Mouse (Mus musculus) heart, embryonic 12.5 days (tissue): ENCODE data around the gene Vmac. TPM values are rescaled to one million over a fixed set of nuclear protein-coding genes. Genes with fewer than 3 reads are reported as not detected.
A peak's percentile ranks its signal among the peaks of the same experiment; 100 is the strongest.

Experiments
- ATAC-seq: fragments of 200-750 bp; cut with Nextera tagmentation; 2 replicates; pipeline ENCODE4 v1.8.0; 2017; ENCODE audit warnings: moderate TSS enrichment, moderate library complexity; ENCODE audit not compliant: insufficient number of reproducible peaks, low FRiP score
- H3K27ac ChIP-seq: fragments of 300-500 bp; sonication (generic); 2 replicates; pipeline ENCODE4 v1.5.1; 2016; ENCODE audit warnings: mild to moderate bottlenecking, moderate library complexity; ENCODE audit not compliant: poor library complexity, severe bottlenecking
- H3K27me3 ChIP-seq: fragments of 300-500 bp; sonication (generic); replicated peaks from 2 replicates; pipeline ENCODE4 v1.6.1; 2016; ENCODE audit warnings: mild to moderate bottlenecking, moderate library complexity
- H3K36me3 ChIP-seq: fragments of 300-500 bp; sonication (generic); 2 replicates; pipeline ENCODE4 v1.6.1; 2016; ENCODE audit warnings: mild to moderate bottlenecking, moderate library complexity
- H3K4me1 ChIP-seq: fragments of 300-500 bp; sonication (generic); replicated peaks from 2 replicates; pipeline ENCODE4 v1.6.1; 2016; ENCODE audit warnings: mild to moderate bottlenecking
- H3K4me2 ChIP-seq: fragments of 300-500 bp; sonication (generic); 2 replicates; pipeline ENCODE4 v1.6.1; 2016; ENCODE audit warnings: mild to moderate bottlenecking, moderate library complexity
- H3K4me3 ChIP-seq: fragments of 300-500 bp; sonication (generic); 2 replicates; pipeline ENCODE4 v1.5.1; 2016; ENCODE audit warnings: mild to moderate bottlenecking
- H3K9ac ChIP-seq: fragments of 300-500 bp; sonication (generic); 2 replicates; pipeline ENCODE4 v1.6.1; 2016; ENCODE audit warnings: mild to moderate bottlenecking, moderate library complexity
- H3K9me3 ChIP-seq: fragments of 300-500 bp; sonication (generic); replicated peaks from 2 replicates; pipeline ENCODE4 v1.6.1; 2016; ENCODE audit warnings: mild to moderate bottlenecking, moderate library complexity
- WGBS: fragments of 180-500 bp; shearing (Covaris S2); methylation state at CpG from one replicate; pipeline ENCODE4 v1.1.7; 2016; 5-methylcytosine and 5-hydroxymethylcytosine counted together
- polyA plus RNA-seq: library from polyadenylated mRNA; unstranded; fragments of >200 nt; fragmentation: Nextera tagmentation; extraction: Ambion mirVana; gene quantifications from 2 replicates; pipeline ENCODE4 v1.2.1, GENCODE M21; 2016

Gene Vmac
- polyA plus RNA-seq, 1 experiment from 2014 or later = 12.1 TPM

DNA sequence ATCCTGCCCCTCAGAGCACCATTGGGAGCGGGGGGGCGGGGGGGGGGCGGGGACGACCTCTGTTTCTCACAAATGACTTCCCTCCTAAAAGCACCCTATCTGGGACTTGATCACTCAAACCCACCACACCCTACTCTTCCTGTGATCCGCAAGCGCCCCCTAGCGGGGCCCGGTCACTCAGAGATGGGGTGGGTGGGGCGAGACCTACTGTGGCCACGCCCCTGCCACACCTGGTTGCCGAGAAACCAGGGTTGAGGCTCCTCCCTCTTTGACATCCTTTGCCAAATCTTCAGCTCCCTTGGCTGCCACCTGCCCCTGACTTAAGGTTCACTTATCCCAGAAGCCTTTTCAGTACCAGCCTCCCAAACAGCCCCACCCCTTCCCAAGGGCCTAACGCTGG lies 40.3 kb upstream of the Vmac start:
- peaks cover 8% of the 10 kb centered on the region; the same call in 1 of the 2 replicates for H3K9me3 ChIP-seq
- no peaks in the 10 kb centered on the region for H3K36me3 ChIP-seq
- peaks cover 76% of the 10 kb centered on the region for H3K27me3 ChIP-seq
- ATAC-seq = no peak
- H3K9ac ChIP-seq = no peak overlapping the region
- H3K27ac ChIP-seq = no peak overlapping the region
- peaks cover 41% of the 10 kb centered on the region for H3K4me1 ChIP-seq
- H3K4me3 ChIP-seq = no peak overlapping the region
- peak overlapping the region; percentile 89; the same call in 1 of the 2 replicates for H3K4me2 ChIP-seq
- 4% methylated on average over 12 of the region's 12 CpGs for WGBS

DNA sequence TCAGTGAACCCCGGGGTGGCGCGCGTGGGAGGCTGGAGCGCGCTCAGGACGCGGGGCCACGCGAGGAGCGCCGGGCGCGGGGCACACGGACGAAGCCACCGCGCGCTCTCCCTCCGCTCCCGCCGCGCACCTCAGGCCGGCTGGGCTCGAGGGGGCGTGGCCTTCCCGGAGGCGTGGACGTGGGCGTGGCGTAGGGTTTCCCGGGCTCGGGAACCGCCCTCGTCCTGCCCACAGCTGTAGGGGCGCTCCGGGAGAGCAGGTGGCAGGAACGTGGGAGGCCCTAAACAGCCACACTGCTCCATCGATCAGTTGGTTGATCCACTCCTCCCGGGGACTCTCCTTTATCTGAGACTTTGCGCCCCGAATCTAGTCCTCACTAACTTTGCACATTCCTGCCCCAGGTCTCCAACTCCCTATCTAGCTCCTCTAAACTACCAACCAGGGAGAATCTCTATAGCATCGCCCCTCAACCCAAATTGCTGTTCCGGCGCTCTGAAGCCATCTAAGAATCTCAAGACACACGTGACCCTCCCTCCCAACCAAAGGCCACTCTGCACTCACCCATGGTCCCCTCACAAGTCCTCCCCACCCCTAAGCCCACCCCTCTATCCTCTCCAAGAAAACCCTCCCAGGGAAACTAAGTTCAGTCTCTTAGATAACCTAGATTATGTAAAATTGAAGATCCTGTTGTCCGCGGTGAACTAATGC lies 39.7 kb upstream of the Vmac start, which contains the start of gene Nrtn:
Nrtn (minus strand) TSS at position 115 of the 708 bp plus-strand sequence.
- peak; percentile 76 for ATAC-seq
- H3K27me3 ChIP-seq = peaks cover 82% of the 10 kb centered on the region
- H3K27ac ChIP-seq = no peak within 1 kb of the TSS
- H3K36me3 ChIP-seq = no peaks in the 10 kb centered on the region
- peak within 1 kb of the TSS; percentile 77 for H3K9ac ChIP-seq
- peak within 1 kb of the TSS; percentile 89 for H3K4me2 ChIP-seq
- peaks cover 36% of the 10 kb centered on the region for H3K4me1 ChIP-seq
- peaks cover 8% of the 10 kb centered on the region; the same call in 1 of the 2 replicates for H3K9me3 ChIP-seq
- peak within 1 kb of the TSS; percentile 51 for H3K4me3 ChIP-seq
- under 1% methylated on average over 48 of the region's 48 CpGs for WGBS

DNA sequence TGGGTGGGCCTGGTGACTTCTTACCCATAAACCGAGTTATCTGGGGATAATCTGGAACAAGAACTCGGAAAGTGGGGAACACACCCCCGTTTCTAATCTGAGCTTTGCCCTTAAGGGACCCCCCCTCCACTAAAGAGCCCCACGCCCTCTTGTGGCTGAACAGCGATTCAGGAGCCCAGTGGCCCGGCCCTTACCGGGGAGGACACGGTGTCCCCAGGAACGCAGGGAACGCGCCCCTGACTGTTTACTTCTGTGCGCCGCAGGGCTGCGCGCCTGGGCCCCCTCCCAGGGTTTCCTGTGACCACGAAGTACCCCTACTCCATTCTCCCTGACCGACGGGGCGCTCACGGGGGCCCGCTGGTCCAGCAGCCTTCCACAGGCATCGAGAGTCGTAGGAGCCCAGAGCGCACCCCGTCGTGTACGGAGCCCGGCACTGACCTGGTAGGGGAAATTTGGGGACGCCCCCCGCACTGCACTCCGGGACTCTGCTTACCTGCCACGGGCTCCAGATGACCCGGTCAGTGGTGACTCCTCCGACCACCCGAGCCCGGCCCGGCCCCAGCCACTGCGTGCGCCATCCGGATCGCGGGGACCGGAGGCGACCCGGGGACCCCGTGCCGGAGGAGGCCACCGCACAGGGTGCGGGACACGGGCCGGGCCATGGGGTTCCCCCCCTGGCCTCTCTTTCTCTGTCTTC lies 39.0 kb upstream of the Vmac start:
- ATAC-seq = 0 out of 2 replicates have a peak, but pooled peaks have one; percentile 5
- Histone ChIP-seq H3K27me3 (peaks cover 89% of the 10 kb centered on the region), H3K9me3 (peaks cover 8% of the 10 kb centered on the region; the same call in 1 of the 2 replicates), H3K9ac (peak overlapping the region; percentile 77), H3K36me3 (no peaks in the 10 kb centered on the region), H3K4me3 (peak overlapping the region; percentile 51), H3K4me1 (peaks cover 30% of the 10 kb centered on the region), H3K4me2 (peak overlapping the region; percentile 89), H3K27ac (no peak overlapping the region)
- WGBS = 2% methylated on average over 51 of the region's 51 CpGs

DNA sequence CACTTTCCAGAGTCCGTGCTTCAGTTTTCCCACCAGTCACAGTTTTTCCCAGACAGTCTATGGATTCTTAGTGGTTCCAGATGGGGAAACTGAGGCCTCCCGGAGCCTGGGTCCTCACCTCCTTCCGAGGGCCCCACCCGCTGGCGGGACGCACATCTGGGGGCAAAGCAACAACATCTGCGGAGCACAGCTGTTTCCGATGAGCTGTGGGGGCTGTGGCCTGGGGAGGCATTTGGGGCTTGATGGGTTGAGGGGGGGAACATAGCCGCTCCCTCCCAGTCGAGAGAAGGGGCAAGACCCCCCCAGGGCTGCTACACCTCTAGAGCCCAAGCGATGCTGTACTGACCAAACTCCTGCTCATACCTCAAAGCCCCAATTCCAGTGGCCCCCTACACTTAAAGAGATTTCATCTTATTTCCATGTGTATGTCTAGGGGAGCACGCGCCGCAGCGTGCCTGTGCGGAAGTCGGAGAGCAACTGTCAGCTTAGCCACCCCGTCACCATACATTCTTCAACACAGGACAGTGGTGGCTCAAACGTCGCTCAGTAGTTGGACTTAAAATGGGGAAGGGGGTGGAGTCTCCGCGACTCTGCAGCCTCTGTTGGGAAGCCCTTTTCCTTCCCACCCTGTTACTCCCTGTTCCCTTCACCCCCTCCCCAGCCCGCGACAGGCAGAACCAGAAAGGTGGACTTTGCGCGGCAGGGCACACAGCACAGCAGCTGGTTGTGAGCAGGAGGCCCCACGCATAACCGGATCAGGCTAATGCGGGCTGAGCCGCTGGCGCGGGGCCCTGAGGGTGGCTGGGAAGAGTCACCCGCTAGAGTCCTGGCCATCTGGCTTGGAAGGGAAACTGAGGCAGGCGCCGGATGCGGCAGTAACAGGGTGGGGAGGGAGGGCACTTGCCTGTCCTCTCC lies 36.7 kb upstream of the Vmac start:
- no peak for ATAC-seq
- peak overlapping the region; percentile 17; the same call in 1 of the 2 replicates for H3K4me2 ChIP-seq
- H3K4me3 ChIP-seq = 0 out of 2 replicates have a peak overlapping the region, but pooled peaks have one; percentile 5
- H3K27me3 ChIP-seq = peaks cover 95% of the 10 kb centered on the region
- H3K9ac ChIP-seq = no peak overlapping the region
- 13% methylated on average over 36 of the region's 36 CpGs for WGBS
- H3K9me3 ChIP-seq = peaks cover 8% of the 10 kb centered on the region; the same call in 1 of the 2 replicates
- no peak overlapping the region for H3K27ac ChIP-seq
- peaks cover 29% of the 10 kb centered on the region for H3K4me1 ChIP-seq
- no peaks in the 10 kb centered on the region for H3K36me3 ChIP-seq

DNA sequence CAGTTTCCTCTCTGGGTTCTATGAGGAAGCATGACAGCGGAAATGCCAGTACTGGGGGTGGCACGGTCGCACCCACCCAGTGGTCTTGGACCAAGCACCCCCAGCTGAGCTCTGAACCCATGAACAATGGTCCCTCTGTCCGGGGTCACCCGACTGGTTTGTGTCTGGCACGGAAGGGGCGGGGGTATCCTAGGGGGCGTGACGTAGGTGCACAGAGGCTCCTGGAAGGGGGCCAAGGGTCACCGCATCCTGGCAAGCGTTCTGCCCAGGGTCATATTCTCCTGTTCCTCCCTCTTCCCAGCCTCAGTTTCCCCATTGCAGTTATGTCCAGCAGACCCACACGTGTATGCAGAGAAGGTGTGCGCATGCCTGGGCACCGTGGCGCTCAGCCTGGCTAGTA lies 35.6 kb upstream of the Vmac start:
- peaks cover 6% of the 10 kb centered on the region; the same call in 1 of the 2 replicates for H3K9me3 ChIP-seq
- H3K4me2 ChIP-seq = no peak overlapping the region
- no peak overlapping the region for H3K9ac ChIP-seq
- H3K36me3 ChIP-seq = no peaks in the 10 kb centered on the region
- peaks cover 29% of the 10 kb centered on the region for H3K4me1 ChIP-seq
- no peak for ATAC-seq
- peaks cover 93% of the 10 kb centered on the region for H3K27me3 ChIP-seq
- no peak overlapping the region for H3K4me3 ChIP-seq
- H3K27ac ChIP-seq = no peak overlapping the region
- WGBS = 23% methylated on average over 15 of the region's 15 CpGs

DNA sequence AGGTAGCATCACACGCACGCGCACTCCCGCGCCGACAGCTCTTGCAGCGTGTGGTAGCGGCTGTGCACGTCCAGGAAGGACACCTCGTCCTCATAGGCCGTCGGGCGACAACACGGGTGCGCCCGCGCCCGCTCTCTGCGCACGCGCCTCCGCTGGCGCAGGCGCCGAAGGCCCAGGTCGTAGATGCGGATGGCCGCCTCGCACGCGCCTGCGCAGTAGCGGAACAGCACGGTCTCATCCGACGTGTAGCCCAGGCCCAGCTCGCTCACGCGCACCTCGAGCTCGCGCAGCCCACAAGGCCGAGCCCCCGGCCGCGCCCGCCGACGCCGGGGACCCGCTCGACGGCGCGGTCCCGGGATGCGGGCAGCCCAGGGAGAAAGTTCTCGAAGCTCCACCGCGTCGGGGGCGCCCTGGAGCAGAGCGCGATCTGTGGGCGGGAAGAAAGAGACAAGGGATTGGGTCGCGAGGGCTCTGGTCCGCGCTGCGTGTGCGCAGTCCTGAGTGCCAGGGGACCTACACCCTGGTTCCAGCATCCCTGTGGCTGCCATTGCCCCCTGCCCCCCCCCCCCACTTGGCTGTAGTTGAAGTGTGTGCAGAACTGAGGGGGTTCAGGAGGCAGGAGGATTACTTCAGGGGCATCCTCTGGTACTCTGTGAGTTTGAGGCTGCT lies 33.7 kb upstream of the Vmac start:
- Histone ChIP-seq H3K9ac (peak overlapping the region; percentile 30; the same call in 1 of the 2 replicates), H3K27me3 (peaks cover 74% of the 10 kb centered on the region), H3K4me2 (peak overlapping the region; percentile 63), H3K27ac (no peak overlapping the region), H3K4me3 (peak overlapping the region; percentile 42), H3K9me3 (peaks cover 3% of the 10 kb centered on the region; the same call in 1 of the 2 replicates), H3K4me1 (peaks cover 16% of the 10 kb centered on the region; the same call in 1 of the 2 replicates), H3K36me3 (no peaks in the 10 kb centered on the region)
- ATAC-seq = peak; percentile 77
- WGBS = 17% methylated on average over 71 of the region's 71 CpGs

DNA sequence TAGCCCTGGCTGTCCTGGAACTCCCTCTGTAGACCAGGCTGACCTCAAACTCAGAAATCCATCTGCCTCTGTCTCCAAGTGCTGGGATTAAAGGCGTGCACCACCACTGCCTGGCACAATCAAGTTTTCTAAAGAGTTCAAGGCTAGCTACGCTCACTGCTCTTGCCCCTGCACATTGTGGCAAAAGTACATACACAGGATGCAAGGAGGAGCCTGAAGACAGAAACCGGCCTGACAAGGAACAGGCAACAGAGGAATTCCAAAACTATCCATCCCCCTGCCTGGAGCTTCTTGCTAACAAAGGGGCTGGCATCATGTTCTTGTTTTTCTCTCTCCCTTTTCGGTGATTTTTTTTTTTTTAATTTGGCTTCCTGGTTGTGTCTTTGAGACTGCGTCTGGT lies 26.4 kb upstream of the Vmac start:
- 40% methylated on average over 5 of the region's 5 CpGs for WGBS
- Histone ChIP-seq H3K4me1 (peaks cover 16% of the 10 kb centered on the region), H3K4me3 (no peak overlapping the region), H3K36me3 (no peaks in the 10 kb centered on the region), H3K27me3 (peaks cover 4% of the 10 kb centered on the region; the same call in 1 of the 2 replicates), H3K4me2 (no peak overlapping the region), H3K9me3 (0 out of 2 replicates have a peak, but pooled peaks cover 3% of the 10 kb centered on the region), H3K27ac (no peak overlapping the region), H3K9ac (no peak overlapping the region)
- ATAC-seq = no peak

DNA sequence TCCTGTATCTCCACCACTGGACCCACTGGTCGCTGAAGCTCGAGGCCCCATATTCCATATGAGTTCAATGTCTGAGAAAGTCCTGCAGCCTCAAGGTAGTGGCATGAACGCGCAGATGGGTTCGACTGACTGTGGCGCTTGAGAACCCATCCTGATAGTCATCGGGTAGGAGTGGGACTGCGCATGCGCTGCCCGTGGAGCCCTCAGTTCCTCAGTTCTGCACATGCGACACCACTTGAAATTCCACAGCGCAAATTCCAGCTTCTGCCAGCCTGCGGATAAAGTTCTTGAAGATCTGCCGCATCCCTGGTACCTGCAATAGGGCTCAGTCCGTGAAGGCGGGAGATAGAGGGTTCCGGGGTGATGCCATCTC lies 23.0 kb upstream of the Vmac start:
- Histone ChIP-seq H3K9ac (no peak overlapping the region), H3K4me1 (peaks cover 13% of the 10 kb centered on the region), H3K36me3 (no peaks in the 10 kb centered on the region), H3K27me3 (peaks cover 10% of the 10 kb centered on the region; the same call in 1 of the 2 replicates), H3K4me3 (no peak overlapping the region), H3K27ac (peak overlapping the region; percentile 48; the same call in 1 of the 2 replicates), H3K4me2 (peak overlapping the region; percentile 28; the same call in 1 of the 2 replicates), H3K9me3 (peaks cover 4% of the 10 kb centered on the region)
- 55% methylated on average over 17 of the region's 17 CpGs for WGBS
- no peak for ATAC-seq

DNA sequence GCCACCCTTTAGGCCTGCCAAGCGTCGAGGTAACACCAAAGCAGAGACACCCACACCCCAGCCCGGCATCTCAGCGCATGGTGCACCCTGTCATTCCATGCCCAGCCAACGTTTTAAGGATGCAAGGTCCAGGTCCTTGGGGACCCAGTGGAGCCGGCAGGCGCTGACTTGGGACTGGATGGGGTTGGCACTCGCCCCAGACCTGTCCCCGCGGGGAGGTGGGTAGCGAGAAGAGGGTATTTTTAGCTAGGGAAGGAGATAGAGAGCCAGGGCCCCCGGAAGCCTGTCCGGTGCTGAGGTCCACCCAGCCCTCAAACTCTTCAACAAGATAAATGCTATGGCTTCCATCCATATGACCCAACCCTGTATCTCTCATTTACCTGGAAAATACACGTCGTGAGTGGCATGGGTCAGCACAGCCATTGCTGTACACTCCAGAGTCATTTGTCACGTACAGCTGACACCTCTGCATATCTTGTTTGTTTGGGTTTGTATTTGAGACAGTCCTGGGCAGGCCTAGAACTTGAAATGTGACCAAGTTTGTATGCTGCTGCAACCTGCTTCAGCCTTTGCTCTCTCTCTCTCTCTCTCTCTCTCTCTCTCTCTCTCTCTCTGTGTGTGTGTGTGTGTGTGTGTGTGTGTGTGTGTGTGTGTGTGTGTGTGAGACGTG lies 22.4 kb upstream of the Vmac start:
- ATAC-seq = peak; percentile 54

DNA sequence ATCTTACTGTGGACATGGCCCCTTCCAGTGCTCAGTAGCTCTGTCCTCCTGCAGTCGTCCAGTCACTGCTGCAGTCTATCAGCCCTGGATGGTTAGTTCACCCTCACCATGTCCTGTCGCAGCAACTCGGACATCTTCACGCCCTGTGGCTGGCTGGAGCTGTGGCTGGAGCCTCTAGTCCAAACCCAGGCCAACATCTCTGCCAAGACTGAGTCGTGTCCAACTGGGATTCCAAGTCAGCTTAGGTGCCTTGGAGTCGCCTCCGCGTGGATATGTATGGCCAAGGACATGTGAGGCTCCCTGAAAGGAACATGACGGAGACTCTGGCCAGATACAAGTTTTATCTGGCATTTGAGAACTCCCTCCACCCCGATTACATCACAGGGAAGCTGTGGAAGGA lies 20.4 kb upstream of the Vmac start:
- no peak overlapping the region for H3K4me2 ChIP-seq
- no peaks in the 10 kb centered on the region for H3K36me3 ChIP-seq
- peaks cover 4% of the 10 kb centered on the region for H3K9me3 ChIP-seq
- 75% methylated on average over 10 of the region's 10 CpGs for WGBS
- peaks cover 13% of the 10 kb centered on the region for H3K4me1 ChIP-seq
- H3K27ac ChIP-seq = no peak overlapping the region
- no peak for ATAC-seq
- peaks cover 32% of the 10 kb centered on the region for H3K27me3 ChIP-seq
- H3K9ac ChIP-seq = no peak overlapping the region
- no peak overlapping the region for H3K4me3 ChIP-seq

More for the DNA sequence above, 22.4 kb upstream of the Vmac start:
- no peaks in the 10 kb centered on the region for H3K36me3 ChIP-seq
- H3K4me1 ChIP-seq = peaks cover 13% of the 10 kb centered on the region
- H3K9ac ChIP-seq = no peak overlapping the region
- WGBS = 47% methylated on average over 17 of the region's 17 CpGs
- H3K4me2 ChIP-seq = peak overlapping the region; percentile 28; the same call in 1 of the 2 replicates
- peaks cover 14% of the 10 kb centered on the region for H3K27me3 ChIP-seq
- peaks cover 4% of the 10 kb centered on the region for H3K9me3 ChIP-seq
- H3K4me3 ChIP-seq = no peak overlapping the region
- peak overlapping the region; percentile 48; the same call in 1 of the 2 replicates for H3K27ac ChIP-seq
